Comparison of ENCODE assay signal across 24 mouse cellular contexts in genomic region chr2:30525295-30525694, GRCm38 (mm10). TPM values are rescaled to one million over a fixed set of nuclear protein-coding genes. Genes with fewer than 3 reads are reported as not detected.
A peak's percentile ranks its signal among the peaks of the same experiment; 100 is the strongest.
DNase-seq lines count a peak whose midpoint lies in the region; ATAC-seq lines count a peak whose summit lies in the region.
"Had no signal": no experiment of that assay in that cellular context is flagged by ENCODE, and none has a peak within 500 bp of the region (broad histone marks: within the 10 kb centered on the region; RNA-seq: fewer than 3 reads in every experiment).

No protein-coding gene starts in this region.

- H3K4me1 ChIP-seq in embryonic facial prominence, embryonic 11.5 days (ENCODE audit: control insufficient read depth, insufficient read depth, low read length): no peaks in the 10 kb centered on the region
- H3K4me1 ChIP-seq in limb, embryonic 13.5 days: peaks cover 26% of the 10 kb centered on the region
- H3K4me1 ChIP-seq: forebrain, embryonic 13.5 days; stomach, embryonic 15.5 days had no signal

- ATAC-seq in frontal cortex, adult (ENCODE audit: low TSS enrichment): peak; percentile 69
- ATAC-seq in embryonic facial prominence, embryonic 11.5 days (replicated peaks; ENCODE audit: insufficient number of reproducible peaks, low FRiP score, low TSS enrichment, low read depth): no peak
- ATAC-seq in limb, embryonic 13.5 days (ENCODE audit: low FRiP score, low read depth): 0 out of 2 replicates have a peak, but pooled peaks have one; percentile 41
- ATAC-seq: forebrain, embryonic 13.5 days had no signal

- no peak overlapping the region for H3K9ac ChIP-seq in embryonic facial prominence, embryonic 11.5 days (replicated peaks; ENCODE audit: low read length)
- H3K9ac ChIP-seq in limb, embryonic 13.5 days: 0 out of 2 replicates have a peak overlapping the region, but pooled peaks have one; percentile 19
- H3K9ac ChIP-seq: forebrain, embryonic 13.5 days; kidney, embryonic 15.5 days; liver, embryonic 14.5 days; lung, embryonic 14.5 days; neural tube, embryonic 12.5 days; stomach, embryonic 15.5 days had no signal

- WGBS in embryonic facial prominence, embryonic 11.5 days: 21% methylated on average over 9 of the region's 9 CpGs
- 11% methylated on average over 9 of the region's 9 CpGs for WGBS in limb, embryonic 13.5 days

- H3K4me2 ChIP-seq in embryonic facial prominence, embryonic 11.5 days (ENCODE audit: low read depth, low read length): no peak overlapping the region
- peak overlapping the region; percentile 45 for H3K4me2 ChIP-seq in limb, embryonic 13.5 days (replicated peaks)
- H3K4me2 ChIP-seq: forebrain, embryonic 13.5 days; kidney, embryonic 15.5 days; lung, embryonic 14.5 days; neural tube, embryonic 12.5 days; stomach, embryonic 15.5 days had no signal

- no peak overlapping the region for H3K4me3 ChIP-seq in embryonic facial prominence, embryonic 11.5 days (ENCODE audit: low read depth, low read length)
- no peak overlapping the region for H3K4me3 ChIP-seq in limb, embryonic 13.5 days
- H3K4me3 ChIP-seq: forebrain, embryonic 13.5 days; heart, embryonic 10.5 days; kidney, embryonic 15.5 days; megakaryocyte, embryonic 14.5 days; neural tube, embryonic 12.5 days; stomach, embryonic 15.5 days had no signal

- H3K36me3 ChIP-seq in embryonic facial prominence, embryonic 11.5 days (replicated peaks; ENCODE audit: control insufficient read depth, insufficient read depth, low read depth, low read length): no peaks in the 10 kb centered on the region
- H3K36me3 ChIP-seq in limb, embryonic 13.5 days: no peaks in the 10 kb centered on the region
- H3K36me3 ChIP-seq: heart, embryonic 10.5 days; kidney, embryonic 15.5 days; neural tube, embryonic 12.5 days; stomach, embryonic 15.5 days had no signal

- H3K9me3 ChIP-seq in embryonic facial prominence, embryonic 11.5 days (replicated peaks; ENCODE audit: control insufficient read depth, low read length): no peaks in the 10 kb centered on the region
- H3K9me3 ChIP-seq in limb, embryonic 13.5 days: no peaks in the 10 kb centered on the region
- H3K9me3 ChIP-seq: forebrain, embryonic 13.5 days; heart, embryonic 10.5 days; kidney, embryonic 15.5 days; neural tube, embryonic 12.5 days; stomach, embryonic 15.5 days had no signal

- no peak overlapping the region for H3K27ac ChIP-seq in embryonic facial prominence, embryonic 11.5 days (replicated peaks; ENCODE audit: low read depth, low read length)
- peak overlapping the region; percentile 58 for H3K27ac ChIP-seq in limb, embryonic 13.5 days
- H3K27ac ChIP-seq: forebrain, embryonic 13.5 days; kidney, embryonic 15.5 days; liver, embryonic 14.5 days; neural tube, embryonic 12.5 days; stomach, embryonic 15.5 days had no signal

- no peak for DNase-seq in frontal cortex, postnatal 25 days (ENCODE audit: low spot score in 2 of 2)
- DNase-seq in right cerebral cortex, adult 18-20 months: peak; percentile 57
- no peak for DNase-seq in right cerebral cortex, postnatal 36 days (ENCODE audit: low spot score in 2 of 2)
- peak; percentile 53 for DNase-seq in embryonic facial prominence, embryonic 11.5 days (ENCODE audit: low spot score)
- DNase-seq in retina, postnatal 1 day: no peak
- DNase-seq in cerebellum, postnatal 25 days: no peak
- DNase-seq: adrenal gland, postnatal 10 days; cerebellum, adult 8-10 months; heart, postnatal 10 days; kidney, adult 11 months; layer of hippocampus, adult 9-11 months; left cerebral cortex, postnatal 4 days; lung, embryonic 14.5 days; midbrain, embryonic 14.5 days; thymus, adult 2 months had no signal

- H3K27me3 ChIP-seq in embryonic facial prominence, embryonic 11.5 days (ENCODE audit: control insufficient read depth, insufficient read depth, low read length): no peaks in the 10 kb centered on the region
- H3K27me3 ChIP-seq in limb, embryonic 13.5 days: no peaks in the 10 kb centered on the region
- H3K27me3 ChIP-seq: forebrain, embryonic 13.5 days; kidney, embryonic 15.5 days; neural tube, embryonic 12.5 days; stomach, embryonic 15.5 days had no signal

RNA-seq across cellular contexts. Expression of gene Ier5l, which starts 51.3 kb away (rescaled TPM):
- 6.6 and 12.6 TPM in 2 replicates for polyA plus RNA-seq in embryonic facial prominence, embryonic 11.5 days (2014; fragmentation: Nextera tagmentation; extraction: Ambion mirVana)
- 2.9 and 3.0 TPM in 2 replicates for polyA plus RNA-seq in limb, embryonic 13.5 days (2015; fragmentation: Nextera tagmentation; extraction: Ambion mirVana)

Comparison
In these comparisons a context has a peak if more than half of its experiments do, and no peak if none do; other contexts are left out.
1. DNase-seq: peak in right cerebral cortex, adult 18-20 months (single experiment) and embryonic facial prominence, embryonic 11.5 days (single experiment); none in frontal cortex, postnatal 25 days (0 of 2), right cerebral cortex, postnatal 36 days (0 of 2), retina, postnatal 1 day (single experiment) and cerebellum, postnatal 25 days (0 of 2).